Mouse (Mus musculus) embryo, embryonic 11 days (tissue): ENCODE data around the gene Ppt2.
A peak's percentile ranks its signal among the peaks of the same experiment; 100 is the strongest.

Experiments
- DNase-seq: peaks from one replicate; pipeline ENCODE4 v3.0.0-alpha.2; 2015

Ppt2 gene

GRCm38 (mm10) chr17:34627943-34628643 is at the start of gene Ppt2:
Gene Ppt2 (minus strand): TSS chr17:34628510.
- DNase-seq, result no peak

DNA sequence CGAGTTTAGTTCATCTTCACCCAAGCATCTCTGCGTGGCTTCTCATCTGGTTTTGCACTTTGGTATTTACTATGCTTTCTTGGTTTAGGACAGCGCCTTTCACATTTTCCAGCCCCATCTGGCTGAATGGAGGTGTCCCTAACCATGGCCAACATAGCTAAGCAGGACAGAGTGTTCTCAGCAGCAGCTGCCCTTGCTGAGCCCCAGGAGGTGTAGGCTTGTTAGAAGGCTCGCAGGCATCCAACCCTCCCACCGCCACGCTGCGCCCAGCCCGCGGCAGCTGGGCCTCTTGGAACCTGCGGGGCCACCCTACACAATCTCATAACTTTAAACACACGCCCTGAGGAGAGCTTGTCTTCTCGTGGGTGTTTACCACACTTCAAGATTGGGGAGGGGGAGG is 48.4 kb upstream of the Ppt2 start:
- DNase-seq, result no peak

GRCm38 (mm10) chr17:34676093-34676460 is 47.8 kb upstream of the Ppt2 start:
- no peak for DNase-seq

- DNase-seq, result no peak
These were observed 47.1 kb upstream of the Ppt2 start for GRCm38 (mm10) chr17:34675205-34676092.

DNA sequence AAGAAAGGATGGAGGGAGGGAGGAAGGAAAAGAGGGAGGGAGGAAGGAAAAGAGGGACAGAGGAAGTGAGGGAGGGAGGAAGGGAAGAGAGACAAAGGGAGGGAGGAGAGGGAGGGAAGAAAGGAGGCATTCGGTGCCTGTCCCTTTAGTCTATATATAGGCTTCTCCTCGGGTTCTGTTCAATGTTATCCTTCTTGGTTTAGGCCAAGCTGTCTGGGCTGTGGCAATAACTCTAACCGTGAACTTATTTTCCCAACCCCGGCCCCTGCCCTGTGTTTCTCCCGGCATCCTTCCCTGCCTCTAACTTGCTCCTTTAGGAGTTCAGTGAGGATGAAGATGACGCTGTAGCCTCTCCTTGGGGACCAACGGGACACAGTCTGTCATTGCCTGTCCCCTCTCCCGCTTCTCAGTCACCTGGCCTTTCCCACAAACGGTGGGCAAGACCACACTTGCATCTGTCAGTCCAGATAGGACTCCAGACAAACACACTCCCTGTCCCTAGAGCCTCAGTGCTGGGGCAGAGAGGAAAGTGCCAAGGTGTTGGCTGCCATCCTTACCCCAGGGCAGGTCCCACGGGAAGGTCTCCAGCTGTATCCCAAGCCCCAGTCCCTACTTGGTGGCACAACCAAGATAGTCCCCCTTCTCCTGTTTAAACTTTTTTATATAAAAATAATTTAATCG is 46.4 kb upstream of the Ppt2 start:
- no peak for DNase-seq

DNA sequence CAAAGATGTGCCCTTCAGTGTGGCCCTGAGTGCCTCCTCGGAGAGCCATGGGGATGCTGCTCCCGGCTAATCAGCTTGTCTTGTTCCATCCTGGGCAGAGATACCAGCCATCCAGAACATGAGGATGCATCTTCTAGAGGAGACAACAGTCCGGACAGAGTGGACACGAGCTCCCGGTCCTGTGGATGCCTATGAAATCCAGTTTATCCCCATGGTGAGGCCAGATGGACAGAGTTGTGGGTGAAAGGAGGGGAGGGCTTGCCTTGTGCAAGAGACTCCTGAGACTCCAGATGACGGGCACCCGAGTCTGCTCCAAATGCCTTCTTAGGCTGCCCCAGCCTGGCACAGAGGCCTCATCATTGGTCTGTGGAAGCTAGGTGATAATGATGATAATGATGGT is 44.8 kb upstream of the Ppt2 start:
- no peak for DNase-seq

- no peak for DNase-seq
These were observed 44.0 kb upstream of the Ppt2 start for GRCm38 (mm10) chr17:34672246-34672792.

- DNase-seq, result peak; percentile 53
These were observed 43.1 kb upstream of the Ppt2 start for GRCm38 (mm10) chr17:34671151-34672066.

- DNase-seq, result no peak
These were observed 41.9 kb upstream of the Ppt2 start, which contains the start of gene Tnxb for GRCm38 (mm10) chr17:34670235-34670634. Gene Tnxb (plus strand): TSS chr17:34670535.

- DNase-seq, result no peak
These were observed 36.2 kb upstream of the Ppt2 start for GRCm38 (mm10) chr17:34664472-34664871.

DNA sequence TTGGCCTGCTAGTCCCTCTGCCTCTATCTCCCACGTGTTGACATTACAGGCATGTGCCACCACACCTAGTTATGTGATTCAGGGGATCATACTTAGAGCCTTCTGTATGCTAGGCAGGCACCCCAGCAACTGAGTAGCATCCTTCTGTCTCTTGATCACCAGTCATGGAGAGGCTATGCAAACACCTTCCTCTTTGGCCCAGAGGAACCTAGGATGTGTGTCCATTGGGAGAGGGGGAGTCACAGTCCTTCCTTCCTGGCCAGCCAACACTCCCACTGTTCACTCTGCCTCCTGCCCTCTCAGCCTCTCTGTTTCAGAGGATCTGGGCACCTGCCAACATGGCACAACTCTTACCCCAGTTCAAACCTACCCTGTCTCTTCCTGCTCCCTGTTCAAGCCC is 35.2 kb upstream of the Ppt2 start:
- no peak for DNase-seq

DNA sequence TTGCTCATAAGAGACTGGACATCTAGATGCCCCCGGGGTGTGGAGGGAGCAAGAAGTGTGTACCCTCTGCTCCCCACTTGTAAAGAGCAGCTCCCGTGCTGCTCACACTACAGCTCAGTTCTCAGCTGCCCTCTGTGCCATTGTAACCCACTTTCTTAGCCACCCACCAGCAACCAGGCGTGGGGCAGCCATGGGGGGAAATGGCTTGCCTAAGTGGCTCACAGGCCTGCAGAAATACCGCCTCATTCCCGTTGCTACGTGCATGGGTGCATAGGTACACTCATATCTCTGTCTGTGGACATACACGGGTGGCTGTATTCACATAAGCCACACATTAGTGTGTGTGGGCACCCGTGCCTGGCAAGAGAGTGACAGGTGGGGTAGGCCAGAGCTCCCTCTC is 34.7 kb upstream of the Ppt2 start:
- no peak for DNase-seq

DNA sequence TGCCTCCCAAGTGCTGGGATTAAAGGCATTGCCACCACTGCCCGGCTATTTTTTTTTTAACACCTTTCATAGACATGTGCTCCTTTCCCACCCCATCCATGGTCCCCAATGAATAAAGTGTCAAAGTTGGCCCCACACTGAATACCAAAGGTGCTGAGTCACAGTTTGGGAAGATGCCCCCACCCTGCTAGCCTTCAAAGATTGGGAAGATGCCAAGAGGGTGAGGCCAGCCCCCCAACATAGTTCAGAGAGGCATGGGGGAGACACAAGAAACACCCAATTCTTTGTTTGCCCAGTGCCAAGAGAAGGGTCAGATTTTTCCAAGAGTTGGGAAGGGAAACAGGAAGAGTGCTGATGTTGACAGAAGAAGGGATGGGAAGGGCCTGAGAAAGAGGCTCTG is 34.2 kb upstream of the Ppt2 start:
- no peak for DNase-seq

DNA sequence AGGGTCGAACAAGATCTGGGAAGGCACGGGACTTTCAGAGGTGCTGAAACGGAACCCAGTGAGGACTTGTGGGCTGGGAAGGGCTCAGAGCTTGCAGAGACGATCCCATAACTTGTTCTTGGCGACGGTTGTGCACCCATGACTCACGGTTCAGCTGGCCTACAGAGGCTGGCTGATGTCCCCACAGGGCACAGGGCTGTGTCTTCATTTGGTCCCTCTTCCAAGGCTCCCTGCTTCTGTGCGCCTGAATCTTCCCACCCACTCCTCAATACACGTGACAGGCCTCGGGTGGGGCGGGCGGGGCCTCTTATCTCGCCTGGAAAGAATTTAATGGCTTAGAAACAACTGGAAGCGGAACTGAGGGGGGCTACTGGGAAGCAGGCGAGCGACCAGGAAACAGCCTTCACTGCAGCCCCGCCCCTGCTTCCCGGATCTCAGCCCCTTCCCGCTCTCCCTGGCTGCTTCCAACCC is 32.8 kb upstream of the Ppt2 start:
- peak; percentile 28 for DNase-seq

GRCm38 (mm10) chr17:34660259-34660820 is 32.0 kb upstream of the Ppt2 start:
- no peak for DNase-seq

- no peak for DNase-seq
These were observed 31.5 kb upstream of the Ppt2 start for GRCm38 (mm10) chr17:34659897-34660214.

GRCm38 (mm10) chr17:34659181-34659896 is 31.0 kb upstream of the Ppt2 start:
- no peak for DNase-seq

DNA sequence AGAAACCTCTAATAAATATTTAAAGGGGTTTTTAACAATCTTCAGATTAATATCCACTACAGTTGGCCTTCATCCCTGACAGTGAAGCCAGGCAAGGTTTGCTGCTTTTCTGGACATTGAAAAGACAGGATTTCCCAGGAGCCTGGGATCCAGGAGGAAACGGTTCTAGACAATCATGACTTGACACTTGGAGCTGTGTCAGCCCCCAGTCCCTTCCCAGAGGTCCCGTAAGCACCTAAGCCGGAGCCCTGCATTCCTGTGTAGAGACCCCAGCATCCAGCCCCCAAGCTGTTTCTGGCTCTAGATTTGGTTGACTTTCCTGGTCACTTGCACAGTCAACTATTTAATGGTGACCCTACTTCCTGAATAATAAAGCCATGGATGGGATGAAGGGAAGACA is 30.3 kb upstream of the Ppt2 start:
- DNase-seq, result no peak

- no peak for DNase-seq
These were observed 29.8 kb upstream of the Ppt2 start for GRCm38 (mm10) chr17:34658145-34658544.

GRCm38 (mm10) chr17:34657271-34657670 is 29.0 kb upstream of the Ppt2 start:
- no peak for DNase-seq

DNA sequence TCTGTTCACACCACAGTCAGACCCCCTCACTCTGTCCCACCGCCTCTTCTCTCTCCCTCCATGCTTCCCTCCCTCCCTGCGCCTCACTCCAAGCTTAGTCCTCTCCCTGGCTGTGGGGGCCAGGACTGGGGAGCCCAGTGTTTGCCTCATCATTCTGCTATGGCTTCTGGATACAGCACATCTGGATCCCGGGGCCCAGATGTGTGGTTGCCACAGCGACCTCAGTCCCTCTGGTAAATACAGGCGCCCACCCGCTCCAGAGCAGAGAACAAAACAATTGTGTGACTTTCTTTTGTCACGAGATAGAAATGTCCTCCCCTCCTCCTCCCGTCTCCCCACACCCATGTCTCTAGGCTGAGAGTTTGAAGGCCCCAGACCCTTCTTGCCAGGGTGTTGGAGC is 28.4 kb upstream of the Ppt2 start:
- DNase-seq, result no peak
